Mouse (Mus musculus): ENCODE results near the gene Serpinb7. TPM values are rescaled to one million over a fixed set of nuclear protein-coding genes. Genes with fewer than 3 reads are reported as not detected.

Serpinb7 gene
- polyA plus RNA-seq, 2 experiments, result not detected

DNA sequence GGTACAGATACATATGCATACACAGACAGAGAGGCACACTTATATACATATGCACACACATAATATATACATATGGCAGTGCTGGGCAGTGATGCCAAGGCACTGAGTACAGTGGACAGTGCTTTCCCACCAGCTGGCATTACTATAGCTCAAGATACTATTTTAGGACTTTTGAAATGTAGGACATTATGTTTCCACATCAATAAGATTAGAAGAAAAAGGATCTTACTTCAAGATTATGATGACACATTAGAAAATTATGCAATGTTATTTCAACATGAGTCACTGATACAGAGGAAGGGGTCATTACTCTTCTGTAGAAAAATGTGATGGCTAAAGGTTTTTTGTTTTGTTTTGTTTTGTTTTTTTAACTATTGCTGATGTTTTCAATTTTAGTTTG, 102.6 kb downstream of the Serpinb7 start:
- Histone ChIP-seq H3K36me3 (replicated peaks; ENCODE audit: control insufficient read depth, insufficient read depth, low read depth) (no peaks in the 10 kb centered on the region), H3K4me2 (ENCODE audit: low read depth) (no peak overlapping the region), H3K27me3 (ENCODE audit: control insufficient read depth, insufficient read depth, low read length) (no peaks in the 10 kb centered on the region), H3K4me1 (replicated peaks; ENCODE audit: control insufficient read depth in 2 of 2, insufficient read depth in 2 of 2, low read length in 1 of 2) (no peaks in the 10 kb centered on the region), H3K9ac (replicated peaks) (no peak overlapping the region), H3K27ac (no peak overlapping the region), H3K9me3 (ENCODE audit: control insufficient read depth, low read length) (no peaks in the 10 kb centered on the region), H3K4me3 (ENCODE audit: insufficient read depth in 1 of 2, low read depth in 2 of 2, low read length in 2 of 2) (no peak overlapping the region)
- ATAC-seq (ENCODE audit: insufficient read depth) (no peak), DNase-seq (ENCODE audit: low read depth in 3 of 3, low spot score in 3 of 3) (no peak)
- TF ChIP-seq EP300 (IDR thresholded peaks at IDR 0.05; ENCODE audit: low read depth) (no peak), CTCF (IDR thresholded peaks at IDR 0.05; ENCODE audit: low read depth) (no peak)

Other genes starting within 250 kb of the Serpinb7 start
- not detected in 2 replicates for gene Serpinb3b, start 121.3 kb upstream of the Serpinb7 start, polyA plus RNA-seq (2012; rRNA removed)
- gene Serpinb3b, start 121.3 kb upstream of the Serpinb7 start, polyA plus RNA-seq (2014; fragmentation: Nextera tagmentation; extraction: Ambion mirVana), result not detected in 2 replicates
- gene Serpinb3c, start 121.3 kb upstream of the Serpinb7 start, polyA plus RNA-seq (2012; rRNA removed), result not detected in 2 replicates
- gene Serpinb3c, start 121.3 kb upstream of the Serpinb7 start, polyA plus RNA-seq (2014; fragmentation: Nextera tagmentation; extraction: Ambion mirVana), result not detected in 2 replicates
- gene Serpinb11, start 38.5 kb upstream of the Serpinb7 start, polyA plus RNA-seq (2012; rRNA removed), result not detected in 2 replicates
- not detected in 2 replicates for gene Serpinb11, start 38.5 kb upstream of the Serpinb7 start, polyA plus RNA-seq (2014; fragmentation: Nextera tagmentation; extraction: Ambion mirVana)
- gene Serpinb2, start 111.8 kb downstream of the Serpinb7 start, polyA plus RNA-seq (2012; rRNA removed), result 1.1 and 2.1 TPM in 2 replicates
- gene Serpinb2, start 111.8 kb downstream of the Serpinb7 start, polyA plus RNA-seq (2014; fragmentation: Nextera tagmentation; extraction: Ambion mirVana), result 3.4 and 3.7 TPM in 2 replicates
- gene Serpinb8, start 190.4 kb downstream of the Serpinb7 start, polyA plus RNA-seq (2012; rRNA removed), result 0.05 and 0.09 TPM in 2 replicates
- 0.21 and 0.46 TPM in 2 replicates for gene Serpinb8, start 190.4 kb downstream of the Serpinb7 start, polyA plus RNA-seq (2014; fragmentation: Nextera tagmentation; extraction: Ambion mirVana)

All from liver, embryonic 14.5 days (tissue).